Mouse (Mus musculus) ES-E14 (cell line): ENCODE measurements around the gene Smim24. TPM values are rescaled to one million over a fixed set of nuclear protein-coding genes. Genes with fewer than 3 reads are reported as not detected.

Source experiments
- DNase-seq: peaks from one replicate; pipeline ENCODE4 v3.0.0-alpha.2; 2013; ENCODE audit warnings: low read depth, low spot score
- H3K27ac ChIP-seq: 2 replicates; pipeline ENCODE4 v1.5.1; 2012; ENCODE audit warnings: low read depth, mild to moderate bottlenecking, low read length, moderate library complexity, mixed read lengths; ENCODE audit not compliant: poor library complexity, insufficient read depth, severe bottlenecking
- H3K36me3 ChIP-seq: 2 replicates; pipeline ENCODE4 v1.6.1; 2012; ENCODE audit warnings: mild to moderate bottlenecking, low read length, moderate library complexity, mixed read lengths; ENCODE audit not compliant: control insufficient read depth, poor library complexity, insufficient read depth, severe bottlenecking
- H3K4me1 ChIP-seq, 2 experiments: fragments of 150-350 bp in 1 of 2; sonication (generic) in 1 of 2; 2 replicates each; pipeline ENCODE4 v1.6.1; 2012; ENCODE audit warnings: low read length in 2 of 2, mild to moderate bottlenecking in 1 of 2, mixed read lengths in 1 of 2; ENCODE audit not compliant: control insufficient read depth in 2 of 2, insufficient read depth in 2 of 2, poor library complexity in 1 of 2
- H3K4me3 ChIP-seq, 2 experiments: fragments of 150-350 bp in 1 of 2; sonication (generic) in 1 of 2; 2 replicates each; pipeline ENCODE4 v1.5.1; 2012; ENCODE audit warnings: low read length in 2 of 2, low read depth in 1 of 2, mild to moderate bottlenecking in 1 of 2, mixed read lengths in 1 of 2; ENCODE audit not compliant: insufficient read depth in 1 of 2, poor library complexity in 1 of 2, severe bottlenecking in 1 of 2
- H3K9ac ChIP-seq: 2 replicates; pipeline ENCODE4 v1.6.1; 2012; ENCODE audit warnings: low read depth, mild to moderate bottlenecking, low read length, mixed read lengths; ENCODE audit not compliant: poor library complexity, insufficient read depth, severe bottlenecking
- H3K9me3 ChIP-seq: fragments of 150-350 bp; sonication (generic); 2 replicates; pipeline ENCODE4 v1.6.1; 2012; ENCODE audit warnings: low read depth, mild to moderate bottlenecking, low read length; ENCODE audit not compliant: control insufficient read depth, insufficient read depth
- CHD2 ChIP-seq: IDR thresholded peaks from 2 replicates; pipeline ENCODE4 v1.6.1; 2014; ENCODE audit warnings: mild to moderate bottlenecking, low read depth, low read length, inconsistent platforms
- HCFC1 ChIP-seq: IDR thresholded peaks from 2 replicates; pipeline ENCODE4 v1.6.1; 2012; ENCODE audit warnings: low read length, inconsistent platforms, borderline replicate concordance; ENCODE audit not compliant: insufficient read depth
- MAFK ChIP-seq: IDR thresholded peaks from 2 replicates; pipeline ENCODE4 v1.6.1; 2014; ENCODE audit warnings: mild to moderate bottlenecking, low read depth, low read length, inconsistent platforms; ENCODE audit not compliant: insufficient read depth
- ZC3H11A ChIP-seq: IDR thresholded peaks from 2 replicates; pipeline ENCODE4 v1.6.1; 2012; ENCODE audit warnings: low read depth, mild to moderate bottlenecking, inconsistent platforms, low read length, borderline replicate concordance
- ZNF384 ChIP-seq: IDR thresholded peaks from 2 replicates; pipeline ENCODE4 v1.6.1; 2012; ENCODE audit warnings: low read depth, low read length, inconsistent platforms
- in situ Hi-C, 2 experiments: fragments of 600-800 bp; cut with MboI; formaldehyde crosslinking; loops; one replicate each; pipeline ENCODE4 v1.15.1; 2025; ENCODE audit warnings: low sequenced_read_pairs in 2 of 2, inconsistent platforms in 1 of 2; ENCODE audit not compliant: unreplicated experiment in 2 of 2
- total RNA-seq: library from RNA; depleted of rRNA; stranded (reverse); fragments of 300-350 nt; gene quantifications from 2 replicates; pipeline ENCODE4 v1.2.3, GENCODE M21; 2012

Gene Smim24
- total RNA-seq, 1 experiment, result 1.7 TPM

GRCm38 (mm10) chr10:81419111-81419928, 26.5 kb downstream of the Smim24 start:
- no peak for DNase-seq
- H3K4me1 ChIP-seq, result peaks cover 6 to 53% of the 10 kb centered on the region in 2 experiments

GRCm38 (mm10) chr10:81420191-81420767, 27.4 kb downstream of the Smim24 start:
- Histone ChIP-seq H3K4me1 (peaks cover 4 to 57% of the 10 kb centered on the region in 2 experiments), H3K36me3 (no peaks in the 10 kb centered on the region), H3K9ac (peak overlapping the region; percentile 34), H3K9me3 (no peaks in the 10 kb centered on the region), H3K27ac (no peak overlapping the region), H3K4me3 (peak overlapping the region; percentile 9 to 53; a peak in 1 of 4 replicates)
- in situ Hi-C loops, result no loop called here
- TF ChIP-seq ZNF384 (no peak), ZC3H11A (no peak), CHD2 (no peak), MAFK (no peak), HCFC1 (no peak)
- DNase-seq, result no peak

More at GRCm38 (mm10) chr10:81419111-81419928, 26.5 kb downstream of the Smim24 start:
- Histone ChIP-seq H3K9ac (no peak overlapping the region), H3K9me3 (no peaks in the 10 kb centered on the region), H3K36me3 (no peaks in the 10 kb centered on the region), H3K27ac (0 out of 2 replicates have a peak overlapping the region, but pooled peaks have one; percentile 27), H3K4me3 (peak overlapping the region in 1 of 2 experiments; percentile 9; a peak in 2 of 4 replicates)
- no peak for TF ChIP-seq ZNF384
- no peak for TF ChIP-seq HCFC1
- TF ChIP-seq ZC3H11A, result no peak
- no peak for TF ChIP-seq CHD2
- TF ChIP-seq MAFK, result no peak
- in situ Hi-C loops, result no loop called here

- in situ Hi-C loops, result no loop called here
- H3K4me1 ChIP-seq, result peaks cover 5 to 53% of the 10 kb centered on the region in 2 experiments
- no peaks in the 10 kb centered on the region for H3K9me3 ChIP-seq
- H3K36me3 ChIP-seq, result no peaks in the 10 kb centered on the region
- no peak for DNase-seq
- no peak overlapping the region for H3K4me3 ChIP-seq
- no peak for TF ChIP-seq ZC3H11A
- no peak for TF ChIP-seq MAFK
- no peak for TF ChIP-seq HCFC1
- no peak for TF ChIP-seq ZNF384
- no peak overlapping the region for H3K9ac ChIP-seq
- no peak overlapping the region for H3K27ac ChIP-seq
Observed at GRCm38 (mm10) chr10:81421041-81421796, 28.4 kb downstream of the Smim24 start.

- in situ Hi-C loops, result no loop called here
- no peak overlapping the region for H3K4me3 ChIP-seq
- TF ChIP-seq HCFC1 (no peak), CHD2 (no peak), ZC3H11A (no peak), MAFK (no peak), ZNF384 (no peak)
- H3K9ac ChIP-seq, result no peak overlapping the region
- DNase-seq, result no peak
- H3K36me3 ChIP-seq, result no peaks in the 10 kb centered on the region
- no peak overlapping the region for H3K27ac ChIP-seq
- H3K4me1 ChIP-seq, result peaks cover 5 to 55% of the 10 kb centered on the region in 2 experiments
- no peaks in the 10 kb centered on the region for H3K9me3 ChIP-seq
Observed at GRCm38 (mm10) chr10:81421797-81422100, 28.9 kb downstream of the Smim24 start.
